Mouse (Mus musculus) heart, embryonic 14.5 days (tissue): ENCODE results near the gene Palld. TPM values are rescaled to one million over a fixed set of nuclear protein-coding genes. Genes with fewer than 3 reads are reported as not detected.

Source experiments
- ATAC-seq: fragments of 200-750 bp; cut with Nextera tagmentation; 2 replicates; pipeline ENCODE4 v1.8.0; 2017; ENCODE audit warnings: low read depth, moderate TSS enrichment; ENCODE audit not compliant: insufficient number of reproducible peaks, insufficient read depth, low FRiP score
- H3K27ac ChIP-seq, 2 experiments: fragments of 200-500 bp in 1 of 2; fragments of 300-500 bp in 1 of 2; sonication (generic) in 1 of 2; replicated peaks in 1 of 2; 2 replicates each; pipeline ENCODE4 v1.5.1; 2012 to 2014; ENCODE audit warnings: low read depth in 2 of 2, low read length in 2 of 2, control low read depth in 1 of 2, mild to moderate bottlenecking in 1 of 2, mixed read lengths in 1 of 2; ENCODE audit not compliant: control insufficient read depth in 1 of 2, insufficient read depth in 1 of 2
- H3K27me3 ChIP-seq: fragments of 300-500 bp; sonication (generic); 2 replicates; pipeline ENCODE4 v1.6.1; 2014; ENCODE audit warnings: mild to moderate bottlenecking, low read length, control low read depth; ENCODE audit not compliant: control insufficient read depth, insufficient read depth
- H3K36me3 ChIP-seq: fragments of 300-500 bp; sonication (generic); 2 replicates; pipeline ENCODE4 v1.6.1; 2014; ENCODE audit warnings: mild to moderate bottlenecking, control low read depth, low read length, mixed read lengths; ENCODE audit not compliant: control insufficient read depth, insufficient read depth
- H3K4me1 ChIP-seq, 2 experiments: fragments of 200-500 bp in 1 of 2; fragments of 300-500 bp in 1 of 2; sonication (generic) in 1 of 2; 2 replicates each; pipeline ENCODE4 v1.6.1; 2012 to 2014; ENCODE audit warnings: low read length in 2 of 2, control low read depth in 1 of 2, mixed read lengths in 1 of 2; ENCODE audit not compliant: control insufficient read depth in 2 of 2, insufficient read depth in 2 of 2
- H3K4me2 ChIP-seq: fragments of 300-500 bp; sonication (generic); 2 replicates; pipeline ENCODE4 v1.6.1; 2014; ENCODE audit warnings: mild to moderate bottlenecking, low read length
- H3K4me3 ChIP-seq, 2 experiments: fragments of 200-500 bp in 1 of 2; fragments of 300-500 bp in 1 of 2; sonication (generic) in 1 of 2; 2 replicates each; pipeline ENCODE4 v1.5.1; 2012 to 2014; ENCODE audit warnings: low read length in 2 of 2, mild to moderate bottlenecking in 2 of 2, control low read depth in 1 of 2, low read depth in 1 of 2, moderate library complexity in 1 of 2; ENCODE audit not compliant: control insufficient read depth in 1 of 2, insufficient read depth in 1 of 2
- H3K9ac ChIP-seq: fragments of 300-500 bp; sonication (generic); 2 replicates; pipeline ENCODE4 v1.6.1; 2014; ENCODE audit warnings: mild to moderate bottlenecking, low read length
- H3K9me3 ChIP-seq: fragments of 300-500 bp; sonication (generic); 2 replicates; pipeline ENCODE4 v1.6.1; 2016; ENCODE audit warnings: low read length, control low read depth; ENCODE audit not compliant: control insufficient read depth
- WGBS: fragments of 180-500 bp; shearing (Covaris S2); extraction: QIAGEN DNeasy Blood & Tissue Kit; methylation state at CpG from one replicate; pipeline ENCODE4 v1.1.7; 2014; 5-methylcytosine and 5-hydroxymethylcytosine counted together
- polyA plus RNA-seq: library from polyadenylated mRNA; unstranded; fragments of >200 nt; fragmentation: Nextera tagmentation; extraction: Ambion mirVana; gene quantifications from 2 replicates; pipeline ENCODE4 v1.2.1, GENCODE M21; 2014

Palld gene
- polyA plus RNA-seq, 1 experiment from 2014 or later: 187 TPM

GRCm38 (mm10) chr8:61758686-61759326 lies 143.7 kb downstream of the Palld start:
- H3K9me3 ChIP-seq: no peaks in the 10 kb centered on the region
- peak overlapping the region; percentile 81 for H3K9ac ChIP-seq
- no peaks in the 10 kb centered on the region for H3K27me3 ChIP-seq
- peaks cover 17 to 71% of the 10 kb centered on the region in 2 experiments for H3K4me1 ChIP-seq
- ATAC-seq: no peak
- H3K36me3 ChIP-seq: peaks cover 11% of the 10 kb centered on the region
- H3K4me3 ChIP-seq: peak overlapping the region in 1 of 2 experiments; percentile 50; a peak in 2 of 4 replicates
- WGBS: 21% methylated on average over 8 of the region's 8 CpGs
- peak overlapping the region; percentile 9 to 80 for H3K27ac ChIP-seq
- peak overlapping the region; percentile 79 for H3K4me2 ChIP-seq

- H3K27me3 ChIP-seq: no peaks in the 10 kb centered on the region
- peak overlapping the region; percentile 79 for H3K4me2 ChIP-seq
- H3K4me1 ChIP-seq: peaks cover 19 to 71% of the 10 kb centered on the region in 2 experiments
- WGBS: 26% methylated on average over 18 of the region's 18 CpGs
- peak overlapping the region in 1 of 2 experiments; percentile 9; a peak in 1 of 4 replicates for H3K4me3 ChIP-seq
- peaks cover 24% of the 10 kb centered on the region for H3K36me3 ChIP-seq
- ATAC-seq: no peak
- no peaks in the 10 kb centered on the region for H3K9me3 ChIP-seq
- peak overlapping the region; percentile 35; the same call in 1 of the 2 replicates for H3K9ac ChIP-seq
- peak overlapping the region; percentile 24 to 68 for H3K27ac ChIP-seq
Observed at GRCm38 (mm10) chr8:61756971-61757965, 145.2 kb downstream of the Palld start.

- Histone ChIP-seq H3K36me3 (peaks cover 31% of the 10 kb centered on the region), H3K27ac (peak overlapping the region in 1 of 2 experiments; percentile 25; a peak in 1 of 4 replicates), H3K9me3 (no peaks in the 10 kb centered on the region), H3K4me2 (no peak overlapping the region), H3K4me1 (peaks cover 11 to 55% of the 10 kb centered on the region in 2 experiments), H3K9ac (no peak overlapping the region), H3K4me3 (no peak overlapping the region), H3K27me3 (no peaks in the 10 kb centered on the region)
- 49% methylated on average over 2 of the region's 2 CpGs for WGBS
- no peak for ATAC-seq
Observed at GRCm38 (mm10) chr8:61755186-61755585, 147.3 kb downstream of the Palld start.

GRCm38 (mm10) chr8:61747070-61747469 lies 155.4 kb downstream of the Palld start:
- Histone ChIP-seq H3K27me3 (no peaks in the 10 kb centered on the region), H3K9me3 (peaks cover 4% of the 10 kb centered on the region; the same call in 1 of the 2 replicates), H3K4me1 (peaks cover 13 to 59% of the 10 kb centered on the region in 2 experiments), H3K27ac (0 out of 4 replicates have a peak overlapping the region, but pooled peaks of 1 of the 2 experiments have one; percentile 93), H3K4me3 (no peak overlapping the region), H3K4me2 (no peak overlapping the region), H3K9ac (0 out of 2 replicates have a peak overlapping the region, but pooled peaks have one; percentile 11), H3K36me3 (peaks cover 9% of the 10 kb centered on the region)
- no peak for ATAC-seq
- WGBS: 76% methylated on average over 5 of the region's 5 CpGs

GRCm38 (mm10) chr8:61745181-61745980 lies 157.1 kb downstream of the Palld start:
- peak; percentile 89 for ATAC-seq
- peaks cover 4% of the 10 kb centered on the region; the same call in 1 of the 2 replicates for H3K9me3 ChIP-seq
- peak overlapping the region; percentile 44 for H3K9ac ChIP-seq
- WGBS: 10% methylated on average over 10 of the region's 10 CpGs
- H3K27me3 ChIP-seq: no peaks in the 10 kb centered on the region
- H3K4me2 ChIP-seq: peak overlapping the region; percentile 60
- H3K4me3 ChIP-seq: no peak overlapping the region; a peak in 1 of 4 replicates
- H3K36me3 ChIP-seq: 0 out of 2 replicates have a peak, but pooled peaks cover 3% of the 10 kb centered on the region
- peak overlapping the region; percentile 77 to 93 for H3K27ac ChIP-seq
- peaks cover 13 to 59% of the 10 kb centered on the region in 2 experiments for H3K4me1 ChIP-seq

GRCm38 (mm10) chr8:61743764-61744562 lies 158.5 kb downstream of the Palld start:
- Histone ChIP-seq H3K4me2 (no peak overlapping the region), H3K4me1 (peaks cover 13 to 59% of the 10 kb centered on the region in 2 experiments), H3K4me3 (no peak overlapping the region), H3K36me3 (no peaks in the 10 kb centered on the region), H3K27me3 (no peaks in the 10 kb centered on the region), H3K9ac (no peak overlapping the region), H3K27ac (0 out of 4 replicates have a peak overlapping the region, but pooled peaks of 1 of the 2 experiments have one; percentile 11), H3K9me3 (no peaks in the 10 kb centered on the region)
- ATAC-seq: 0 out of 2 replicates have a peak, but pooled peaks have one; percentile 33
- WGBS: 43% methylated on average over 6 of the region's 6 CpGs
